Mouse (Mus musculus): ENCODE data around the gene Slco4a1. TPM values are rescaled to one million over a fixed set of nuclear protein-coding genes. Genes with fewer than 3 reads are reported as not detected.

Slco4a1 gene
- polyA plus RNA-seq, 1 experiment from 2014 or later: 3.3 TPM

GRCm38 (mm10) chr2:180522825-180523224 lies 66.8 kb downstream of the Slco4a1 start:
- Histone ChIP-seq H3K9ac (ENCODE audit: low read depth, low read length) (no peak overlapping the region), H3K4me2 (replicated peaks; ENCODE audit: low read depth, low read length) (no peak overlapping the region), H3K4me1 (replicated peaks; ENCODE audit: control insufficient read depth, insufficient read depth, low read length) (no peaks in the 10 kb centered on the region), H3K27ac (ENCODE audit: low read depth, low read length) (no peak overlapping the region), H3K36me3 (ENCODE audit: control insufficient read depth, insufficient read depth, low read length) (no peaks in the 10 kb centered on the region), H3K4me3 (ENCODE audit: low read depth, low read length) (no peak overlapping the region), H3K27me3 (ENCODE audit: control insufficient read depth, insufficient read depth, low read length) (no peaks in the 10 kb centered on the region), H3K9me3 (ENCODE audit: control insufficient read depth, low read length) (no peaks in the 10 kb centered on the region)
- no peak for ATAC-seq (ENCODE audit: low FRiP score)
- DNase-seq (ENCODE audit: low spot score): no peak
- 71% methylated on average over 4 of the region's 4 CpGs for WGBS

Other genes with a start within 250 kb of the Slco4a1 start
- gene Lama5, start 230.4 kb upstream of the Slco4a1 start, polyA plus RNA-seq (2014; fragmentation: Nextera tagmentation; extraction: Ambion mirVana): 3.3 and 4.4 TPM in 2 replicates
- 432 and 442 TPM in 2 replicates for gene Rps21, start 198.9 kb upstream of the Slco4a1 start, polyA plus RNA-seq (2014; fragmentation: Nextera tagmentation; extraction: Ambion mirVana)
- 14.0 and 16.8 TPM in 2 replicates for gene Cables2, start 182.7 kb upstream of the Slco4a1 start, polyA plus RNA-seq (2014; fragmentation: Nextera tagmentation; extraction: Ambion mirVana)
- 0.08 TPM in 1 of 2 replicates, not detected in the other for gene Rbbp8nl, start 166.4 kb upstream of the Slco4a1 start, polyA plus RNA-seq (2014; fragmentation: Nextera tagmentation; extraction: Ambion mirVana)
- gene Gata5, start 121.5 kb upstream of the Slco4a1 start, polyA plus RNA-seq (2014; fragmentation: Nextera tagmentation; extraction: Ambion mirVana): not detected in 2 replicates
- 0.15 and 0.31 TPM in 2 replicates for gene Ntsr1, start 43.7 kb downstream of the Slco4a1 start, polyA plus RNA-seq (2014; fragmentation: Nextera tagmentation; extraction: Ambion mirVana)
- gene Mrgbp, start 125.1 kb downstream of the Slco4a1 start, polyA plus RNA-seq (2014; fragmentation: Nextera tagmentation; extraction: Ambion mirVana): 43.3 and 43.6 TPM in 2 replicates
- gene Ogfr, start 133.0 kb downstream of the Slco4a1 start, polyA plus RNA-seq (2014; fragmentation: Nextera tagmentation; extraction: Ambion mirVana): 99.0 and 104 TPM in 2 replicates
- gene Col9a3, start 141.5 kb downstream of the Slco4a1 start, polyA plus RNA-seq (2014; fragmentation: Nextera tagmentation; extraction: Ambion mirVana): 22.3 and 22.6 TPM in 2 replicates
- gene Tcfl5, start 186.5 kb downstream of the Slco4a1 start, polyA plus RNA-seq (2014; fragmentation: Nextera tagmentation; extraction: Ambion mirVana): 0.38 and 0.60 TPM in 2 replicates

Measured in hindbrain, embryonic 11.5 days (tissue).